10 mouse cellular contexts compared by ENCODE assay signal in the genomic region with DNA sequence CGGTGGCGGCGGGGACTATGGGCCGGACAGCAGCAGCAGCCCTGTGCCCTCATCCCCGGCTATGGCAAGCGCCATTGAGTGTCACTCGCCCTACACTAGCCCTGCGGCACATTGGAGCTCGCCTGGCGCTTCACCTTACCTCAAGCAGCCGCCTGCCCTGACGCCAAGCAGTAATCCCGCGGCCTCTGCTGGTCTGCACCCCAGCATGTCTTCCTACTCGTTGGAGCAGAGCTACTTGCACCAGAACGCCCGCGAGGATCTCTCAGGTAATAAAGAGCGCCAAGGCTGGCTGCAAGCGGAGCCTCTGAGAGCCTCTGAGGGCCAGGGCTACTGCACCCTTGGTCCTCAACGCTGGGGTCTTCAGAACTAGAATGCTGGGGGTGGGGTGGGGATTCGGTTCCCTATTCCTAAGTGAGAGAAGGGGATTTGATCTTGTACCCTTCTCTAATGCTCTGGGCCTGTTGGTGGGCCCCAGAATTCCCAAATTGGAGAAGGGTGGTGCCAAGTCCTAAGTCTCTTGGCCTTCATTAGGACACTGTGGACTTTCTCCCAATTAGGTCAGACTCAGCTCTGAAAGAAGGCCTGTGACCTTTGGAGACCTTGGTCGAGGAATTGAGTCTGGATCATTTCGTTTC. TPM values are rescaled to one million over a fixed set of nuclear protein-coding genes. Genes with fewer than 3 reads are reported as not detected.
DNase-seq lines count a peak whose midpoint lies in the region; ATAC-seq and TF ChIP-seq lines count a peak whose summit lies in the region.
"Had no signal": no experiment of that assay in that cellular context is flagged by ENCODE, and none has a peak within 500 bp of the region (broad histone marks: within the 10 kb centered on the region; RNA-seq: fewer than 3 reads in every experiment).

No protein-coding gene starts in this region.

- peak overlapping the region; percentile 79 for H3K27ac ChIP-seq in lung, postnatal 0 days (ENCODE audit: low read length)
- H3K27ac ChIP-seq in forebrain, embryonic 12.5 days = no peak overlapping the region
- H3K27ac ChIP-seq in limb, embryonic 15.5 days = no peak overlapping the region
- no peak overlapping the region for H3K27ac ChIP-seq in thymus, adult 2 months (ENCODE audit: control insufficient read depth, insufficient read depth, low read length)

- no peak for TF ChIP-seq CTCF in lung, postnatal 0 days (IDR thresholded peaks at IDR 0.05)
- no peak for TF ChIP-seq CTCF in thymus, adult 2 months (IDR thresholded peaks at IDR 0.05; ENCODE audit: borderline replicate concordance, control insufficient read depth, extremely low read depth, insufficient read depth, low read length, poor library complexity)

- no peaks in the 10 kb centered on the region for H3K9me3 ChIP-seq in lung, postnatal 0 days (ENCODE audit: low read length)
- H3K9me3 ChIP-seq in forebrain, embryonic 12.5 days = 0 out of 2 replicates have a peak, but pooled peaks cover 2% of the 10 kb centered on the region
- H3K9me3 ChIP-seq in limb, embryonic 15.5 days = no peaks in the 10 kb centered on the region

- TF ChIP-seq EP300 in lung, postnatal 0 days (IDR thresholded peaks at IDR 0.05) = no peak

- TF ChIP-seq POLR2A in thymus, adult 2 months (IDR thresholded peaks at IDR 0.05; ENCODE audit: control insufficient read depth, extremely low read depth, insufficient read depth, low read length, poor library complexity) = no peak

- H3K9ac ChIP-seq in lung, postnatal 0 days (replicated peaks; ENCODE audit: low read depth) = peak overlapping the region; percentile 63
- H3K9ac ChIP-seq in forebrain, embryonic 12.5 days = no peak overlapping the region
- H3K9ac ChIP-seq in limb, embryonic 15.5 days = no peak overlapping the region

- H3K27me3 ChIP-seq in lung, postnatal 0 days (replicated peaks; ENCODE audit: insufficient read depth, low read length) = peaks cover 36% of the 10 kb centered on the region
- peaks cover 99% of the 10 kb centered on the region for H3K27me3 ChIP-seq in forebrain, embryonic 12.5 days
- peaks cover 98% of the 10 kb centered on the region for H3K27me3 ChIP-seq in limb, embryonic 15.5 days
- peaks cover 21% of the 10 kb centered on the region for H3K27me3 ChIP-seq in thymus, adult 2 months (ENCODE audit: control insufficient read depth, insufficient read depth, low read length)

- 3% methylated on average over 21 of the region's 24 CpGs for WGBS in lung, postnatal 0 days
- WGBS in forebrain, embryonic 12.5 days = under 1% methylated on average over 24 of the region's 24 CpGs
- 4% methylated on average over 23 of the region's 24 CpGs for WGBS in limb, embryonic 15.5 days
- WGBS in thymus, adult 2 months = 9% methylated on average over 24 of the region's 24 CpGs

- DNase-seq in lung, postnatal 0 days (ENCODE audit: low spot score) = no peak
- no peak for DNase-seq in lung, adult 18-20 months
- DNase-seq in thymus, adult 2 months = no peak
- DNase-seq in cerebellum, adult 18-20 months = no peak
- no peak for DNase-seq in ovary, postnatal 10 days (ENCODE audit: low spot score)
- DNase-seq: adrenal gland, adult 8-10 months; right cerebral cortex, postnatal 25 days had no signal

- H3K4me3 ChIP-seq in lung, postnatal 0 days (ENCODE audit: low read depth, low read length) = peak overlapping the region; percentile 60
- H3K4me3 ChIP-seq in forebrain, embryonic 12.5 days (replicated peaks) = peak overlapping the region; percentile 43
- H3K4me3 ChIP-seq in limb, embryonic 15.5 days = peak overlapping the region; percentile 53
- H3K4me3 ChIP-seq in thymus, adult 2 months (ENCODE audit: control insufficient read depth, insufficient read depth, low read length) = no peak overlapping the region

- no peaks in the 10 kb centered on the region for H3K36me3 ChIP-seq in lung, postnatal 0 days (ENCODE audit: insufficient read depth, low read length)
- no peaks in the 10 kb centered on the region for H3K36me3 ChIP-seq in forebrain, embryonic 12.5 days (replicated peaks)
- no peaks in the 10 kb centered on the region for H3K36me3 ChIP-seq in limb, embryonic 15.5 days
- no peaks in the 10 kb centered on the region for H3K36me3 ChIP-seq in thymus, adult 2 months (ENCODE audit: control insufficient read depth, insufficient read depth, low read length)

- peak overlapping the region; percentile 63 for H3K4me2 ChIP-seq in lung, postnatal 0 days (replicated peaks; ENCODE audit: low read depth, low read length)
- peak overlapping the region; percentile 71 for H3K4me2 ChIP-seq in forebrain, embryonic 12.5 days
- peak overlapping the region; percentile 97 for H3K4me2 ChIP-seq in limb, embryonic 15.5 days

- ATAC-seq in lung, postnatal 0 days = no peak
- no peak for ATAC-seq in forebrain, embryonic 12.5 days (ENCODE audit: low FRiP score)
- ATAC-seq in limb, embryonic 15.5 days (ENCODE audit: insufficient number of reproducible peaks, low FRiP score, low TSS enrichment, low read depth) = no peak

- H3K4me1 ChIP-seq in lung, postnatal 0 days (ENCODE audit: insufficient read depth, low read depth, low read length) = peaks cover 4% of the 10 kb centered on the region
- peaks cover 36% of the 10 kb centered on the region for H3K4me1 ChIP-seq in forebrain, embryonic 12.5 days
- H3K4me1 ChIP-seq in limb, embryonic 15.5 days = peaks cover 41% of the 10 kb centered on the region
- H3K4me1 ChIP-seq in thymus, adult 2 months (replicated peaks; ENCODE audit: control insufficient read depth, insufficient read depth, low read length) = no peaks in the 10 kb centered on the region; the same call in 1 of the 2 replicates

RNA-seq across cellular contexts. Expression of a gene that starts 1.5 kb away (rescaled TPM):
- polyA plus RNA-seq in lung, postnatal 0 days (2015; fragmentation: Nextera tagmentation; extraction: Ambion mirVana) = 14.9 and 26.6 TPM in 2 replicates
- polyA plus RNA-seq in forebrain, embryonic 12.5 days (2016; fragmentation: Nextera tagmentation; extraction: Ambion mirVana) = 3.4 and 4.6 TPM in 2 replicates
- 5.0 and 5.5 TPM in 2 replicates for polyA plus RNA-seq in limb, embryonic 15.5 days (2015; fragmentation: Nextera tagmentation; extraction: Ambion mirVana)
- 0.20 and 0.28 TPM in 2 replicates for polyA plus RNA-seq in thymus, adult 2 months (2012; rRNA removed)
- polyA plus RNA-seq: liver, adult 2 months had no signal
